Mouse (Mus musculus) stomach, postnatal 0 days (tissue): ENCODE measurements at regions not wholly inside any gene's neighbourhood (a gene's known extent, or its start where the extent isn't known, plus 50 kb on each side); places are given as distances from the start of the nearest gene placed in this dataset.

ENCODE experiments used
- CTCF ChIP-seq: IDR thresholded peaks from 2 replicates; pipeline ENCODE4 v1.5.1; 2016; ENCODE audit warnings: antibody characterized with exemption, low read depth, mild to moderate bottlenecking, moderate library complexity
- EP300 ChIP-seq: optimal IDR thresholded peaks from 2 replicates; pipeline ENCODE3; 2016; ENCODE audit warnings: antibody characterized with exemption

DNA sequence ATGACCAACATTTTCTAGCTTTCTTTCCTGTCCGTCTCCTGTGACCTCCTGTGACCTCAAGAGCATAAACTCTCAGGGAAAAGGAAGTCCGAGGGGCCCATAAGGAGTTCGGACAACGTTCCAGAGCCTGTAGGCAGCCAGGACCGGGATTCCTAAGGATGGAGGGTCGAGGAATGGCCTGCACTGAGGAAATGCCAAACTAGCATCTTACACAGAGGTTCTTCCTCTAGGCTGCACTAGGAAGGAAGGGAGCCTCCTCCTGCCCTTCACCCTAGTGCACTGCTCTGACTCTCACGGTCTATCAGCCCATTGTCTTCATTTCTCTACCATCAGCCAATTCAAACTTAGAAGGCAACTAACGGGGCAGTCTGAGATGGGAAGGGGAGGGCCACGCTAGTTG lies 149.2 kb downstream of the BC067074 start:
- no peak for TF ChIP-seq EP300
- no peak for TF ChIP-seq CTCF
